Mouse (Mus musculus) hindbrain, embryonic 16.5 days (tissue): ENCODE measurements around the gene Glmp. TPM values are rescaled to one million over a fixed set of nuclear protein-coding genes. Genes with fewer than 3 reads are reported as not detected.
"Not testable (repeated sequence)": the region's sequence is repeated elsewhere in the genome, so short reads cannot be mapped to it uniquely, and the experiment has no call there.

Experiments used
- ATAC-seq: fragments of 200-750 bp; cut with Nextera tagmentation; 2 replicates; pipeline ENCODE4 v1.8.0; 2017; ENCODE audit warnings: moderate TSS enrichment, moderate library complexity
- H3K27ac ChIP-seq: fragments of 300-500 bp; sonication (generic); 2 replicates; pipeline ENCODE4 v1.5.1; 2014; ENCODE audit warnings: low read depth, mild to moderate bottlenecking, control low read depth, low read length, moderate library complexity
- H3K27me3 ChIP-seq: fragments of 300-500 bp; sonication (generic); replicated peaks from 2 replicates; pipeline ENCODE4 v1.6.1; 2014; ENCODE audit warnings: low read length; ENCODE audit not compliant: control insufficient read depth, insufficient read depth
- H3K36me3 ChIP-seq: fragments of 300-500 bp; sonication (generic); 2 replicates; pipeline ENCODE4 v1.6.1; 2014; ENCODE audit warnings: mild to moderate bottlenecking, low read length, moderate library complexity, mixed read lengths; ENCODE audit not compliant: control insufficient read depth, insufficient read depth
- H3K4me1 ChIP-seq: fragments of 300-500 bp; sonication (generic); 2 replicates; pipeline ENCODE4 v1.6.1; 2014; ENCODE audit warnings: low read depth, low read length; ENCODE audit not compliant: control insufficient read depth, insufficient read depth
- H3K4me2 ChIP-seq: fragments of 300-500 bp; sonication (generic); 2 replicates; pipeline ENCODE4 v1.6.1; 2014; ENCODE audit warnings: mild to moderate bottlenecking, low read length, control low read depth, moderate library complexity
- H3K4me3 ChIP-seq: fragments of 300-500 bp; sonication (generic); 2 replicates; pipeline ENCODE4 v1.5.1; 2014; ENCODE audit warnings: mild to moderate bottlenecking, low read length, control low read depth, moderate library complexity
- H3K9ac ChIP-seq: fragments of 300-500 bp; sonication (generic); 2 replicates; pipeline ENCODE4 v1.6.1; 2014; ENCODE audit warnings: low read depth, mild to moderate bottlenecking, control low read depth, low read length, moderate library complexity
- H3K9me3 ChIP-seq: fragments of 300-500 bp; sonication (generic); 2 replicates; pipeline ENCODE4 v1.6.1; 2014; ENCODE audit warnings: mild to moderate bottlenecking, low read length, moderate library complexity; ENCODE audit not compliant: control insufficient read depth
- WGBS: fragments of 180-500 bp; shearing (Covaris S2); extraction: QIAGEN DNeasy Blood & Tissue Kit; methylation state at CpG from one replicate; pipeline ENCODE4 v1.1.7; 2014; 5-methylcytosine and 5-hydroxymethylcytosine counted together
- polyA plus RNA-seq: library from polyadenylated mRNA; unstranded; fragments of >200 nt; fragmentation: Nextera tagmentation; extraction: Ambion mirVana; gene quantifications from 2 replicates; pipeline ENCODE4 v1.2.1, GENCODE M21; 2015

Gene Glmp
- polyA plus RNA-seq, 1 experiment from 2014 or later = 127 TPM

DNA sequence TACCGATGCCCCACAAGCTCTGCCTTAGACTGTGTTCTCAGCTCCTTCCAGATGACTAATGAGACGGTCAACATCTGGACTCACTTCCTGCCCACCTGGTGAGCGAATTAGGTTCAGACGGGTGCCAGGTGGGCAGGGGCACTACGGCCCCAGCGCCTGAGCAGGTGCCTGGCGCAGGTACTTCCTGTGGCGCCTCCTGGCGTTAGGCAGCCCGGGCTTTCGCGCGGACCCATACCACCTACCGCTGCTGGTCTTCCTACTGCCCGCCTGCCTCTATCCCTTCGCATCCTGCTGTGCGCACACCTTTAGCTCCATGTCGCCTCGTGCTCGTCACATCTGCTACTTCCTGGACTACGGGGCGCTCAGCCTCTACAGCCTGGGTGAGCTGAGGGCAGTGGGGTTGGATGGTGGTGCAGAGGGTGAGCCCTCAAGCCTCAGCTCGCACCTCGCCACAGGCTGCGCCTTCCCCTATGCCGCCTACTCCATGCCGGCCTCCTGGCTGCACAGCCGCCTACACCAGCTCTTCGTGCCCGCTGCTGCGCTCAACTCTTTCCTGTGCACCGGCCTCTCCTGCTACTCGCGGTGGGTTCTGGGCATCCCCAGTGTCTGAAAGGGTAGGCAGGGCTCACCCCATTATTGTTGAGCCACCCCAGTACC, 41.0 kb downstream of the Glmp start:
- Histone ChIP-seq H3K9me3 (peaks cover 6% of the 10 kb centered on the region; the same call in 1 of the 2 replicates), H3K27ac (no peak overlapping the region), H3K4me1 (no peaks in the 10 kb centered on the region), H3K9ac (no peak overlapping the region), H3K27me3 (peaks cover 4% of the 10 kb centered on the region; the same call in 1 of the 2 replicates), H3K4me2 (no peak overlapping the region), H3K4me3 (no peak overlapping the region), H3K36me3 (peaks cover 13% of the 10 kb centered on the region; the same call in 1 of the 2 replicates)
- 41% methylated on average over 34 of the region's 34 CpGs for WGBS
- no peak for ATAC-seq

DNA sequence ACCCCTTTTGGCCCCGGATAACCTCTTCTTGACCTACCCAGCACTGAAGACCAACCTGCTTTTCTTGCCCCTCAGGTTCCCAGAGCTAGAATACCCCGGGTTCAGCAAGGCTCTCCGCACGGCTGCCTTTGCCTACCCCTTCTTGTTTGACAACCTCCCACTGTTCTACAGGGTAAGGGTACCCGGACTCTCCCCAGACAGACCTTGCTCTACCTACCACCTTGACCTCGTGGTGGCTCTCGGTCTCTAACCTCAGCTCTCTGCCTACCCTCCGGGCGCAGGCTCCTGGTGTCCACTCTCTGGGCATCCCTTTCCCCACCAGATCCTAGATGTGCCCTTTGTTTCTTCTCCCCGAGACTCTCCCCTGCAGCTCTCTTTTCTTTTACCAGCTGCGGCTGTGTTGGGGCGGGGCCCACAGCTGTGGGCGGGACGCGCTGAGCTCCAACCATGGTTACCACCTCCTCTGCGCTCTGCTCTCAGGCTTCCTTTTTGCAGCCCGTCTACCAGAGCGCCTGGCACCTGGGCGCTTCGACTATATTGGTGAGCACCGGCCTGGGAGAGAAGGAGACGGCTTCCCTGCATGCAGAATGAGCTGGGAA, 42.1 kb downstream of the Glmp start:
- not testable (repeated sequence) for H3K4me1 ChIP-seq, H3K27ac ChIP-seq, H3K9me3 ChIP-seq, H3K27me3 ChIP-seq, H3K36me3 ChIP-seq
- Histone ChIP-seq H3K4me2 (peak overlapping the region; percentile 39), H3K4me3 (peak overlapping the region; percentile 25), H3K9ac (peak overlapping the region; percentile 27; the same call in 1 of the 2 replicates)
- 0% methylated on average over 17 of the region's 22 CpGs for WGBS
- ATAC-seq = peak; percentile 81

DNA sequence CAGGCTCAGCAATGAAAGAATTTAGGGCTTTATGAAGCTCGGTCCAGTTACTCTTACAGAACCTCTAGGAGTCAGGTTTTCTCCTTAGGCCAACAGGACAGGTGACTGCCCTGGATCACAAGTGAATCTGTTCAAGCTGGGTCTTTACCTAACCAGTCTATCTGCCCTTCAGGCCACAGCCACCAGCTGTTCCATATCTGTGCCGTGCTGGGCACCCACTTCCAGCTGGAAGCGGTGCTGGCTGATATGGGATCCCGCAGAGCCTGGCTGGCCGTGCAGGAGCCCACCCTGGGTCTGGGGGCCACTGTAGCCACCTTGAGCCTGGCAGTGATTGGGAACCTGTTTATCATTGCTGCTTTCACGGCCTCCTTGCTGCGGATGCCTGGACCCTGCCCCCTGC, 42.7 kb downstream of the Glmp start:
- peak; percentile 24; the same call in 1 of the 2 replicates for ATAC-seq
- H3K4me2 ChIP-seq, H3K36me3 ChIP-seq, H3K4me3 ChIP-seq, H3K9ac ChIP-seq, H3K27ac ChIP-seq, H3K9me3 ChIP-seq, H3K4me1 ChIP-seq, H3K27me3 ChIP-seq: not testable (repeated sequence)
- WGBS = 47% methylated on average over 3 of the region's 7 CpGs

DNA sequence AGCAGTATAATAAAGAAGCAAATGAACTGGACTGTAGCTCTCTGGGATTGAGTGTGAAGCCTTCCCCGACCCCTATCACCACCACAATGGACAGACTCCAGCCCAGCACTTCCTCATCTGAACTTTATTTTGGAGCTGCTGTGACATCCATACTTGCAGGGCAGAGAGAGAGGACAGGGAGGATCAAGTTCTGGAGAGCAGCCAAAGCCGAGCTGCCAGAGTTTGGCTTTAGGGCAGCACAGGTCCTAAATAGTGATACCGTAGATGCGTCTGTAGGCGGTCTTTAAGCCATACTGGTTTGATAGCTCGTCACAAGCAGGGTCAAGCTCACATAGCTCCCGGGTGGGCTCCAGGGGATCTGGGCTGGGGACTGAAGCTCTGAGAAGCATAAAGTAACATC, 43.7 kb downstream of the Glmp start:
- not testable (repeated sequence) for ATAC-seq, H3K36me3 ChIP-seq, H3K27ac ChIP-seq, H3K27me3 ChIP-seq, H3K9ac ChIP-seq, H3K9me3 ChIP-seq, H3K4me3 ChIP-seq, H3K4me1 ChIP-seq, H3K4me2 ChIP-seq
- WGBS = 88% methylated on average over 7 of the region's 7 CpGs

DNA sequence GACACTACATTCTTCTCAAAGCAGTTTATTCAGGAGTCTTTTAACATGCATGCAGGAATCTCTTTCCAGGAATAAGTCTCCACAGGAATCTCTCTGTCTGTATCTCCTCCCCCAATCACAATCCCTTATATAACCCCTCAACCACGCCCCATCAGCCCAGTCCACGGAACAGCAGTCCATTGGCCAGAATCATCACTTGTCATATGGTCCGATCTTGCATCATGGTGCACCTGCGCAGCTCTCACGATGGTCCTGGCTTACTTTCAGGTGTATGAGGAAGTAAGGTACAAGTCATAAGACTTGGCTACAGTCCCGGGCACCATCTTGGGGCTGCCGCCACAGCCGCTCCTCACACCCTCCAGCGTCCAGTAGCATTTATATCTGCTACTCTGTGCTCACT, 47.8 kb downstream of the Glmp start, which contains the start of gene Bglap3:
Gene Bglap3, minus strand, starts transcription at position 101 of the 400 bp plus-strand sequence.
- H3K4me3 ChIP-seq, ATAC-seq, H3K36me3 ChIP-seq, H3K4me2 ChIP-seq, H3K27me3 ChIP-seq, H3K9me3 ChIP-seq, H3K27ac ChIP-seq, H3K9ac ChIP-seq, H3K4me1 ChIP-seq: not testable (repeated sequence)
- WGBS = 95% methylated on average over 9 of the region's 9 CpGs

DNA sequence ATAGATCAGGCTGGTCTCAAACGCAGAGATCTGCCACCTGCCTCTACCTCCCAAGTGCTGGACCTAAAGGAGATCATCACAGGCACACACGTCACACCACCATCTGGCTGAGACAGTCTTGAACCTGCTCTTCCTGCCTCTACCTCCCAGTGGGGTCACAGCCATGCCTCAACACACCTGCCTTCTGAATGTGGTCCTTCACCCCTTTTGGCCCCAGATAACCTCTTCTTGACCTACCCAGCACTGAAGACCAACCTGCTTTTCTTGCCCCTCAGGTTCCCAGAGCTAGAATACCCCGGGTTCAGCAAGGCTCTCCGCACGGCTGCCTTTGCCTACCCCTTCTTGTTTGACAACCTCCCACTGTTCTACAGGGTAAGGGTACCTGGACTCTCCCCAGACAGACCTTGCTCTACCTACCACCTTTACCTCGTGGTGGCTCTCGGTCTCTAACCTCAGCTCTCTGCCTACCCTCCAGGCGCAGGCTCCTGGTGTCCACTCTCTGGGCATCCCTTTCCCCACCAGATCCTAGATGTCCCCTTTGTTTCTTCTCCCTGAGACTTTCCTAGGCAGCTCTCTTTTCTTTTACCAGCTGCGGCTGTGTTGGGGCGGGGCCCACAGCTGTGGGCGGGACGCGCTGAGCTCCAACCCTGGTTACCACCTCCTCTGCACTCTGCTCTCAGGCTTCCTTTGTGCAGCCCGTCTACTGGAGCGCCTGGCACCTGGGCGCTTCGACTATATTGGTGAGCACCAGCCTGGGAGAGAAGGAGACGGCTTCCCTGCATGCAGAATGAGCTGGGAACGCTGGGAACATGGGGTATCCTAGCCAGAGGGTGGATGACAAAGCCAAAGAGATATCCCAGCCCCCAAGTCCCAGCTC, 51.2 kb downstream of the Glmp start:
- peak overlapping the region; percentile 32 for H3K4me2 ChIP-seq
- H3K9me3 ChIP-seq, H3K9ac ChIP-seq, H3K4me1 ChIP-seq, H3K4me3 ChIP-seq, H3K27ac ChIP-seq, H3K36me3 ChIP-seq, H3K27me3 ChIP-seq: not testable (repeated sequence)
- 13% methylated on average over 16 of the region's 19 CpGs for WGBS
- peak; percentile 90 for ATAC-seq

DNA sequence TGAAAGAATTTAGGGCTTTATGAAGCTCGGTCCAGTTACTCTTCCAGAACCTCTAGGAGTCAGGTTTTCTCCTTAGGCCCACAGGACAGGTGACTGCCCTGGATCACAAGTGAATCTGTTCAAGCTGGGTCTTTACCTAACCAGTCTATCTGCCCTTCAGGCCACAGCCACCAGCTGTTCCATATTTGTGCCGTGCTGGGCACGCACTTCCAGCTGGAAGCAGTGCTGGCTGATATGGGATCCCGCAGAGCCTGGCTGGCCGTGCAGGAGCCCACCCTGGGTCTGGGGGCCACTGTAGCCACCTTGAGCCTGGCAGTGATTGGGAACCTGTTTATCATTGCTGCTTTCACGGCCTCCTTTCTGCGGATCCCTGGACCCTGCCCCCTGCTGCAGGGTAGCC, 51.8 kb downstream of the Glmp start:
- not testable (repeated sequence) for H3K27me3 ChIP-seq, H3K36me3 ChIP-seq, H3K4me2 ChIP-seq, H3K9me3 ChIP-seq, H3K4me1 ChIP-seq, H3K4me3 ChIP-seq, H3K27ac ChIP-seq, H3K9ac ChIP-seq
- WGBS = 20% methylated on average over 6 of the region's 7 CpGs
- ATAC-seq = peak; percentile 48

DNA sequence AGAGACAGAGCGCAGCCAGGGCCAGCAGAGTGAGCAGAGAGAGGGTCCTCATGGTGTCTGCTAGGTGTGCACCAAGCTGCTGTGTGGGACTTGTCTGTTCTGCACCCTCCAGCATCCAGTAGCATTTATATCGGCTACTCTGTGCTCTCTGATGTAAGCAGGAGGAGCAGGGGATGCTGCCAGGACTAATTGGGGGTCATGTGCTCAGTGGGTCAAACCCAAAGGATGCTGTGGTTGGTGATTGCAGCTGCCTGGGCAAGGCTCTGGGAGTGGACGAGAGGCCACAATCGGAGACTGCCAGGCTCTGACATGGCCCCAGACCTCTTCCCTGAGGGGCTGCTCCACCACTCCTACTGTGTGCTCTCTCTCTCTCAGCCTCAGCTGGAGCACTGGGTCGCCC, 53.8 kb downstream of the Glmp start, which contains the start of gene Bglap2:
Gene Bglap2, minus strand, starts transcription at position 101 of the 400 bp plus-strand sequence.
- ATAC-seq, H3K9me3 ChIP-seq, H3K36me3 ChIP-seq, H3K27me3 ChIP-seq, H3K4me2 ChIP-seq, H3K9ac ChIP-seq, H3K27ac ChIP-seq, H3K4me1 ChIP-seq, H3K4me3 ChIP-seq: not testable (repeated sequence)
- WGBS = 73% methylated on average over 4 of the region's 5 CpGs
